Mouse (Mus musculus) embryo, embryonic 10.5 days (tissue): ENCODE measurements around the gene Gm10318.

Experiments used
- DNase-seq: peaks from one replicate; pipeline ENCODE4 v3.0.0-alpha.2; 2015; ENCODE audit warnings: low spot score

Gene Gm10318

DNA sequence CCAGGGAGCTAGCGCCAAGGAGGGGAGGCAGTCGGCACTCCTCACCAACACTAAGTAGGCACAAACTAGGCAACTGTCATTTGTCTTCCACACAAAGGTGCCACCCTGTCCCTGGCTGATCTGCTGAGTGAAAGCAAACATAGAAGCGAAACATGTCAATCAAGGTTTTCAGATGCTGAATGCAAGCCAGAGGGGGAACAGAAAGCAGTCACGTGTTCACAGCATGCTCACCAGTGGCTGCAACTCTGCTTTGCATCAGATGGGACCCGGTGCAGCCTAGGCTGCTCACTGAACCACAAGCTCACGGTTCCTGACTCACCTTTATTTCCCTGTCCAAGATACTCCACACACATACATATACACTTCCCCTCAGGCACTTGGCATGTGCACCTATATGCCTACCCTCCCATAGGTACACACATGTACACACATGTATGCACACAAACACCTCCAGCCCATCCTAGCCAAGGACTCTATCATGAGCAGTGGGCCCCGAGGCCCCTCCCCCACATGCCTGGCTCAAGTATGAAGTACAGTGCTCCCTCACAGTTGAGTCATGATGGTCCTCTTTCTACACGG is 38.4 kb downstream of the Gm10318 start:
- DNase-seq = no peak

DNA sequence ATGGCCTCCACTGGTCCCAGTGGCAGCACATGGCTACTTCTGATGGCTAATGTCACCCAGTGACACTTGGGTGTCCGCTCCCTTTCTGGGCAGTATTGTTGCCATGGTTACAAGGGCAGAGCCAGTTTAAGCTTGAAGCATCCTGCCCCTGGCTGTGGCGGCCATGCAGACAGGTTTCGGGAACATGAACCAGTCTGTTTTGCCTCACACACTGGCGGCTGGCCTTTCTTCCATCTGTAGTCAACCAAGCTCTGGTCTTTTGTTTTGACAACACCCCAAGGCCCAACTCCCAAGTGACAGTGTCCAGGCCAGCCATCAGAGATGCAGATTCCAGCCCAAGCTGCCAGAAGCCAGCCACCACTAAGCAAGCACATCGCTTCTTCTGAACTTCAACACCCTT is 42.9 kb downstream of the Gm10318 start:
- DNase-seq = peak; percentile 16

DNA sequence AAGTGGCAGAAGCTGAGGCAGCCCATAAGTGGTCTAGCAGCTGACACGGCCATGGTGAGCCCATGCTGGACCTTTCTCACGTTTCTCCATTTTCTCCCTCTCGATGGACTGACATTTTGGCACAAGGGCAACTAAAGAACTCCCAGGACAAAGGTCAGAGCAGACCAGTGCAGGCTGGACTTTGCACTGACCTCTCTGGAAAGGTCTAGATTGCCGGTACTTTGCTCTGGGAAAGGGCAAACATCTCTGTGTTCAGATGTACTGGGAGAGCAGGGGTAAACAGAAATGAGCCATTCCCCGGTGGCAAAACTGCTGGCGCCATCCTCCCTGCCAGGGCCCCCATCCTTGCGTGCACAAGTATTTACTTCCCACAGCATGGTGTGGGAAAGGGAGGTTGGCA is 47.5 kb downstream of the Gm10318 start:
- no peak for DNase-seq

DNA sequence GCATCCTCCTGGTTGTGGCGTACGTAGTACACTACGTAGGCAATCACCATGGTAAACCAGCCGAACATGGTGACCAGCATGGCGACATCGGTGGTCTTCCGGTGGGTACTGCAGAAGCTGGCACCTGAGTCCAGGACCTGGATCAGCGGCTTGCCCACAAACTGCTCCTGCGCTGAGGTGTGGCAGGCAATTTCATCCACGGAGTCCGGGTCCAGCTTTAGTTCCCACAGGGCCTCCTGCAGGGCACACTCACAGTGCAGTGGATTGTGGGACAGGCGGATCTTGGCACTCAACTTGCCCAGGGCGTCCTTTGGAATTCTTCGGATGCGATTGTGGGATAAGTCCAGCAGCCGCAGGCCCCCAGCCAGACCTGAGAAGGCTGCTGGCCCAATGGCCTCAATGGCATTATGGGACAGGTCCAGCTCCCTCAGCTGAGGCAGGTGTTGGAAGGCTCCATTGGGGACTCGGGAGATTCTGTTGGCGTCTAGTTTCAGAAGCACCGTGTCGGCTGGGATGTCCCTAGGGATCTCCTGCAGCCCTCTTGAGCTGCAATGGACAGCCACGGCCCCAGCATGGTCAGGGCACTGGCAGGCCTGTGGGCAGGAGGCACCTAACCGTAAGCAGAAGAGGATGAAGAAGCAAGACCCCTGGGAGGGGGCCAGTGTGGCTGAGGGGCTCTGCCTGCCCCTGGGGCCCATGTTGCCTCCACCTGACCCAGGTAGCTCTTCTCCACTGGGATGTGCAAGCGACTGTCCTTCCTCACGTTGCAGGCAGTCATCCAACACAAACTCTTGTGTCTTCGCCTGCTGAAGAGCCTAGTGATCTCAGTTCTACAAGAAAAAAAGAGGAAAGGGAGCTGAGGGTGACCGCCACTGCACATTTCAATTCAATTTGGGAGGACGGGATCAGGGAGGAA is 48.5 kb downstream of the Gm10318 start:
- no peak for DNase-seq

DNA sequence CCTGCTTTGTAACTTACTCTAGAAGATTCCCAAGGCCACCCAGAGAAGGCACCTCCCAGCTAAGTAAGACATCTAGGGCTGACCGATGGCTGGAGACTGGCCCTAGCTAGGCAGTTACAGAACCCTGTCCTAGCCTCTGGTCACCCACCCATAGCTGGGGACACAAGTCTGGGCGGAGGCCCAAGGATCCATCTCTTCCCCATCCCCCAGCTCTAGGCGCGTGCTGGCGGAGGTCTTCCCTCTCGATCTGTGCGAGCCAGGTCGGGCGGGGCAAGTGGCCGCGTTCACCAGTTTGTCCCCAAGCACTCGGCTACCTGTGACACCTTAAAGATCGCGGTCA is 49.2 kb downstream of the Gm10318 start:
- DNase-seq = no peak

DNA sequence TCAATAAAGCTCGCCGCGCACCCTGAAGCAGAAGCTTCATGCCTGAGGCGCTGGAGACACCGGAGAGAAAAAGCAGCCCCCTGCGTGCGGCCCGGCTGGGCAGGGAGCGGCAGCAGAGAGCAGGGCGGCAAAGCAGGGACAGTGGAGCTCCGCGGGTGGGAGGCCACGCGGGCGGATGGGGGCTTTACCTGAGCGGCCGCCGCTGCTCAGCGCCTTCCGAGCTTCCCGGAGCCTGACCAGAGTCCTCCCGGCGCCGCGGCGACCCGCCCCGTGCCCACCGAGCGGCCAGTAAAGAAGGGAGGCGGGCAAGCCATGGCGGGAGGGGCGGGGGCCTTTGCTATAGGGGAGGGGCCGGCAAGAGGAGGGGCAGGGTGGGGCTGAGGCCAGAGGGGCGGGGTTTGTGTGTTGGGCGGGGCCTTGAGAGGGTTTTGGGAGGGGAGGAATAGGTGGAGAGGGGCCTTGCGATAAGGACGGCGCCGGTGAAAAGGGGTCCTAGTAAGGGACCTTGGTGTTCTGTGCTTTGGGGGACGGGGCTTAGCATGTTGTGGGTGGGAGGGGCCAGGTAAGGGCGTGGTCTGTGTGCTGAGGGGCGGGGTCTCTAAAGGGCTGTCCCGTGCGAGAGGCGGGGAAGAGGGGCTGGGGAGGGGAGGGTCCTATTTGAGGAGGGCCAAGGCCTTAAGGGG is 49.7 kb downstream of the Gm10318 start, which contains the start of gene Lrrc3:
Gene Lrrc3 (minus strand): TSS at position 326 of the 683 bp plus-strand sequence.
- DNase-seq = peak; percentile 77

DNA sequence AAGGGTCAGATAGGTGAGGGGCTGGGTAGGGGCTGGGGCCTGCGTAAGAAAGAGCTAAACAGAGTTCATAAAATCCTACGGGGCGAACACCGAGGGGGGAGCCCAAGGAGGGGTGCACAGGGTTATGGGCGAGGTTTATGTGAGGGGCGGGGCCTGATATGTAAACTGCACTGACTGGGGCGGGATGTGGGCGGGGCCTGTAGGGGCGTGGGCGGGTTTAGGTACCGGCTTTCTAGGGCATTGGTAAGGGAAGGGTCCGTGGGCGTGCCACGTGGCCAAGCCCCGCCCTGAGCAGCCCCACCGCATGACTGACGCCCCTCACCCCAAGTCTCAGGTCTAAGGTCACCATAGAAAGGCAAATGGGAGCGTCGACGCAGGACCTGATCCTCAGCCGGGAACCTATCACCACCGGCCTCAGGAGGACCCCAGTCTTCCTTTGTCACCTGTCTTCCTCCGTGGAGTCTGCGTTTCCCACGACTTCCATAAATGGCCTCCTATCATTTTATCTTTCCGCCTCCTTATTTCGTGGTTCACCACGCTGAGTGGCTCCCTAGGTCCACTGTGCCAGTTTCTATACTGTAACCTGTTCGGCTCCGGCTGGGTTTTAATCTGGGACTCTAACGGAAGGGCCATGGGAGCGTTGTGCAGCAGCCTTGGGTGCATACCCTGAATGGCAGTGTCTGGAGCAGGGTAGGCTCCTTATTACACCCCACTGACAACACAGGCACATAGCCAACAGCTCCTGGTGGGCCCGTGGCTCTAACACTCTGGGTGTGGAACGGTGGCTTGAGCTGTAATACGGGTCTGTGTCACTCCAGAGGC is 50.4 kb downstream of the Gm10318 start:
- peak; percentile 85 for DNase-seq
